Mouse (Mus musculus) neutrophil, adult 65 days (primary cell): ENCODE data around the gene Ptgdr. TPM values are rescaled to one million over a fixed set of nuclear protein-coding genes. Genes with fewer than 3 reads are reported as not detected.

Experiments
- total RNA-seq: library from RNA; stranded (reverse); gene quantifications from 2 replicates; pipeline ENCODE4 v1.2.4, GENCODE M21; 2023

Ptgdr gene
- total RNA-seq = 0.35 and 0.64 TPM in 2 replicates

GRCm38 (mm10) chr14:44858868-44859613 is at the start of gene Ptgdr:
Ptgdr (minus strand) TSS chr14:44859375.

Other genes starting within 250 kb of the Ptgdr start
- not detected in 2 replicates for gene Gm5624, start 231.4 kb downstream of the Ptgdr start, total RNA-seq
- not detected in 2 replicates for gene Gm8257, start 152.9 kb downstream of the Ptgdr start, total RNA-seq
- gene Gm8267, start 109.0 kb downstream of the Ptgdr start, total RNA-seq = not detected in 2 replicates
- gene Ptger2, start 128.8 kb upstream of the Ptgdr start, total RNA-seq = 32.0 and 34.8 TPM in 2 replicates